Mouse (Mus musculus) myocyte (in vitro differentiated cells): Measurements from ENCODE around the gene Slc5a1.

Experiments used
- E2F4 ChIP-seq: IDR thresholded peaks from one replicate; pipeline ENCODE4 v1.6.1; 2011; ENCODE audit warnings: mild to moderate bottlenecking, control low read depth, moderate library complexity; ENCODE audit not compliant: insufficient read depth
- MAX ChIP-seq: IDR thresholded peaks from one replicate; pipeline ENCODE4 v1.6.1; 2011; ENCODE audit warnings: low read depth, mild to moderate bottlenecking, control low read depth
- MYOG ChIP-seq, 3 experiments: IDR thresholded peaks; one replicate each; pipeline ENCODE4 v1.6.1; 2011; ENCODE audit warnings: control low read depth in 2 of 3, low read depth in 2 of 3, mild to moderate bottlenecking in 2 of 3; ENCODE audit not compliant: insufficient read length in 2 of 3, control insufficient read depth in 1 of 3, insufficient read depth in 1 of 3
- POLR2A ChIP-seq: IDR thresholded peaks from one replicate; pipeline ENCODE4 v1.6.1; 2011; ENCODE audit warnings: low read depth, mild to moderate bottlenecking, control low read depth, moderate library complexity; ENCODE audit not compliant: insufficient read length
- POLR2AphosphoS2 ChIP-seq: IDR thresholded peaks from one replicate; pipeline ENCODE4 v1.6.1; 2011; ENCODE audit warnings: low read depth, control low read depth; ENCODE audit not compliant: insufficient read length
- TCF12 ChIP-seq: IDR thresholded peaks from one replicate; pipeline ENCODE4 v1.6.1; 2011; ENCODE audit warnings: mild to moderate bottlenecking, control low read depth; ENCODE audit not compliant: poor library complexity, insufficient read depth, severe bottlenecking
- TCF3 ChIP-seq: IDR thresholded peaks from one replicate; pipeline ENCODE4 v1.6.1; 2011; ENCODE audit warnings: low read depth, control low read depth; ENCODE audit not compliant: insufficient read length
- USF1 ChIP-seq: IDR thresholded peaks from one replicate; pipeline ENCODE4 v1.6.1; 2011; ENCODE audit warnings: low read depth, mild to moderate bottlenecking, control low read depth, moderate library complexity

GRCm38 (mm10) chr5:33107056-33107455, 3.0 kb downstream of the Slc5a1 start:
- TF ChIP-seq POLR2A (no peak), USF1 (no peak), MYOG (IDR thresholded peaks at IDR 0.05; ENCODE audit: control insufficient read depth in 1 of 3, insufficient read depth in 1 of 3, insufficient read length in 2 of 3, low read depth in 2 of 3) (no peak), POLR2AphosphoS2 (no peak), MAX (no peak), TCF12 (no peak), E2F4 (no peak), TCF3 (no peak)
